Mouse (Mus musculus): ENCODE results near the gene Rpl12.
A peak's percentile ranks its signal among the peaks of the same experiment; 100 is the strongest.
"Not testable (repeated sequence)": the region's sequence is repeated elsewhere in the genome, so short reads cannot be mapped to it uniquely, and the experiment has no call there.

DNA sequence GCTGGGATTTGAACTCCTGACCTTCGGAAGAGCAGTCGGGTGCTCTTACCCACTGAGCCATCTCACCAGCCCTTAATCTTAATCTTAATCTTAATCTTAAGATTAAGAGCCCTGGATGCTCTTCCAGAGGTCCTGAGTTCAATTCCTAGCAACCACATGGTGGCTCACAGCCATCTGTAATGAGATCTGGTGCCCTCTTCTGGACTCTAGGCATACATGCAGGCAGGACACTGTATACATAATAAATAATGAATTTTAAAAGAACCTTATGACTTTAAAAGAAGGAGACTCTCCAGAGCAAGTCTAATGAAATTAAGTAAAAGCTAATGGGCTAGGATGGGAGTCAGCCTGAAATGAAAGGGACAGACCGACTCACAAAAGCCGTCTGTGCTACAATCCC lies 47.7 kb downstream of the Rpl12 start:
- TF ChIP-seq CTCF (IDR thresholded peaks at IDR 0.05): peak; percentile 48
- not testable (repeated sequence) for TF ChIP-seq EP300 (IDR thresholded peaks at IDR 0.05)

Measured in lung, postnatal 0 days (tissue).